Mouse (Mus musculus): ENCODE measurements around the gene Dydc2.

GRCm38 (mm10) chr14:41111031-41111668 is 42.1 kb upstream of the Dydc2 start:
- TF ChIP-seq POLR2A (IDR thresholded peaks at IDR 0.05; ENCODE audit: low read depth, low read length), result no peak
- TF ChIP-seq CTCF (IDR thresholded peaks at IDR 0.05; ENCODE audit: extremely low read depth, insufficient read depth, insufficient read length, insufficient replicate concordance), result no peak
